Mouse (Mus musculus) stomach, postnatal 0 days (tissue): ENCODE results near the gene D13Ertd608e. TPM values are rescaled to one million over a fixed set of nuclear protein-coding genes. Genes with fewer than 3 reads are reported as not detected.
"Not testable (repeated sequence)": the region's sequence is repeated elsewhere in the genome, so short reads cannot be mapped to it uniquely, and the experiment has no call there.

Experiments
- ATAC-seq: fragments of 200-750 bp; cut with Nextera tagmentation; 2 replicates; pipeline ENCODE4 v1.8.0; 2017; ENCODE audit not compliant: low FRiP score, low TSS enrichment
- DNase-seq: peaks from one replicate; pipeline ENCODE4 v3.0.0-alpha.2; 2016; ENCODE audit warnings: low spot score
- H3K27ac ChIP-seq: fragments of 300-500 bp; sonication (generic); replicated peaks from 2 replicates; pipeline ENCODE4 v1.5.1; 2014; ENCODE audit warnings: mild to moderate bottlenecking, control low read depth
- H3K27me3 ChIP-seq: fragments of 300-500 bp; sonication (generic); 2 replicates; pipeline ENCODE4 v1.6.1; 2014; ENCODE audit warnings: low read length; ENCODE audit not compliant: control insufficient read depth, insufficient read depth
- H3K36me3 ChIP-seq: fragments of 300-500 bp; sonication (generic); 2 replicates; pipeline ENCODE4 v1.6.1; 2014; ENCODE audit warnings: low read length, mixed read lengths; ENCODE audit not compliant: control insufficient read depth, insufficient read depth
- H3K4me1 ChIP-seq: fragments of 300-500 bp; sonication (generic); replicated peaks from 2 replicates; pipeline ENCODE4 v1.6.1; 2014; ENCODE audit warnings: antibody characterized with exemption; ENCODE audit not compliant: control insufficient read depth, insufficient read depth
- H3K4me2 ChIP-seq: fragments of 300-500 bp; sonication (generic); replicated peaks from 2 replicates; pipeline ENCODE4 v1.6.1; 2014; ENCODE audit warnings: low read depth, mild to moderate bottlenecking, control low read depth, moderate library complexity
- H3K4me3 ChIP-seq: fragments of 300-500 bp; sonication (generic); 2 replicates; pipeline ENCODE4 v1.5.1; 2014; ENCODE audit warnings: low read depth, low read length, control low read depth
- H3K9ac ChIP-seq: fragments of 300-500 bp; sonication (generic); 2 replicates; pipeline ENCODE4 v1.6.1; 2014; ENCODE audit warnings: mild to moderate bottlenecking, low read length, control low read depth, mixed read lengths
- H3K9me3 ChIP-seq: fragments of 300-500 bp; sonication (generic); 2 replicates; pipeline ENCODE4 v1.6.1; 2016; ENCODE audit warnings: low read length; ENCODE audit not compliant: control insufficient read depth
- CTCF ChIP-seq: IDR thresholded peaks from 2 replicates; pipeline ENCODE4 v1.5.1; 2016; ENCODE audit warnings: antibody characterized with exemption, low read depth, mild to moderate bottlenecking, moderate library complexity
- EP300 ChIP-seq: optimal IDR thresholded peaks from 2 replicates; pipeline ENCODE3; 2016; ENCODE audit warnings: antibody characterized with exemption
- WGBS: fragments of 180-500 bp; shearing (Covaris S2); extraction: QIAGEN DNeasy Blood & Tissue Kit; methylation state at CpG from one replicate; pipeline ENCODE4 v1.1.7; 2014; 5-methylcytosine and 5-hydroxymethylcytosine counted together
- polyA plus RNA-seq: library from polyadenylated mRNA; unstranded; fragments of >200 nt; fragmentation: Nextera tagmentation; extraction: Ambion mirVana; gene quantifications from 2 replicates; pipeline ENCODE4 v1.2.1, GENCODE M21; 2015

Gene D13Ertd608e
- polyA plus RNA-seq, 1 experiment from 2014 or later: not detected

GRCm38 (mm10) chr13:119797656-119798055, 38.1 kb upstream of the D13Ertd608e start:
- H3K27me3 ChIP-seq: no peaks in the 10 kb centered on the region
- no peaks in the 10 kb centered on the region for H3K36me3 ChIP-seq
- no peaks in the 10 kb centered on the region for H3K4me1 ChIP-seq
- 36% methylated on average over 4 of the region's 4 CpGs for WGBS
- no peak overlapping the region for H3K27ac ChIP-seq
- DNase-seq (no peak), ATAC-seq (no peak)
- H3K4me2 ChIP-seq: no peak overlapping the region
- H3K9ac ChIP-seq: no peak overlapping the region
- H3K4me3 ChIP-seq: no peak overlapping the region
- H3K9me3 ChIP-seq: no peaks in the 10 kb centered on the region
- TF ChIP-seq CTCF (no peak), EP300 (no peak)

DNA sequence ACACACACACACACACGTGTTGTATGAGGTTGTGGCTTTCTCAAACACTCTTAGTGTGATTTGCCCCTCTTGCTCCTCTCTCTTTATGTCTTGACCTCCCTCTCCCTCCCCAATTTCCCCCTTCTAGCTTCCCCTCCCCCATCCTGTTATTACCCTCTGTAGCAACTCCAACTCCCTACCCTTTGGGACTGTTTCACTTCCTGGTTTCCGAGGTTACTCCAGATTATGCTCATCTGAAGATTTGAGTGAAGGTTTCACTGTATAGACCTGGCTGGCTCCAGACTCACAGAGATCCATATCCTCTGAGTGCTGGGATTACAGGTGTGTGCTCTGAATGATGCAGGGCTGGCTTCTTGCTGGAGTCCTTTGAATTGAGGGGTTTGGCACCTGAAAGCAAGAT, 26.9 kb upstream of the D13Ertd608e start:
- Histone ChIP-seq H3K9ac (no peak overlapping the region), H3K27ac (no peak overlapping the region), H3K4me2 (no peak overlapping the region), H3K36me3 (no peaks in the 10 kb centered on the region), H3K27me3 (no peaks in the 10 kb centered on the region), H3K4me1 (no peaks in the 10 kb centered on the region), H3K9me3 (no peaks in the 10 kb centered on the region), H3K4me3 (no peak overlapping the region)
- DNase-seq (no peak), ATAC-seq (no peak)
- 54% methylated on average over 2 of the region's 2 CpGs for WGBS
- no peak for TF ChIP-seq EP300
- no peak for TF ChIP-seq CTCF

- Histone ChIP-seq H3K9me3 (no peaks in the 10 kb centered on the region), H3K4me2 (no peak overlapping the region), H3K27me3 (no peaks in the 10 kb centered on the region), H3K27ac (no peak overlapping the region), H3K36me3 (no peaks in the 10 kb centered on the region), H3K4me1 (no peaks in the 10 kb centered on the region), H3K9ac (no peak overlapping the region), H3K4me3 (no peak overlapping the region)
- ATAC-seq: no peak
- no peak for TF ChIP-seq CTCF
- DNase-seq: no peak
- WGBS: 81% methylated on average over 8 of the region's 9 CpGs
These were observed 25.8 kb upstream of the D13Ertd608e start for GRCm38 (mm10) chr13:119810031-119810430.

- 36% methylated on average over 8 of the region's 8 CpGs for WGBS
- H3K9me3 ChIP-seq: no peaks in the 10 kb centered on the region
- no peak overlapping the region for H3K4me3 ChIP-seq
- no peak overlapping the region for H3K4me2 ChIP-seq
- DNase-seq (no peak), ATAC-seq (no peak)
- no peak overlapping the region for H3K27ac ChIP-seq
- H3K9ac ChIP-seq: no peak overlapping the region
- no peaks in the 10 kb centered on the region for H3K4me1 ChIP-seq
- no peaks in the 10 kb centered on the region for H3K36me3 ChIP-seq
- H3K27me3 ChIP-seq: no peaks in the 10 kb centered on the region
- TF ChIP-seq EP300: no peak
These were observed 19.0 kb upstream of the D13Ertd608e start for GRCm38 (mm10) chr13:119816798-119817197.

GRCm38 (mm10) chr13:119817579-119818206, 18.1 kb upstream of the D13Ertd608e start:
- H3K9ac ChIP-seq: no peak overlapping the region
- no peaks in the 10 kb centered on the region for H3K4me1 ChIP-seq
- no peak overlapping the region for H3K27ac ChIP-seq
- no peak overlapping the region for H3K4me3 ChIP-seq
- 22% methylated on average over 2 of the region's 2 CpGs for WGBS
- no peaks in the 10 kb centered on the region for H3K36me3 ChIP-seq
- H3K4me2 ChIP-seq: no peak overlapping the region
- DNase-seq (no peak), ATAC-seq (no peak)
- no peaks in the 10 kb centered on the region for H3K9me3 ChIP-seq
- no peaks in the 10 kb centered on the region for H3K27me3 ChIP-seq
- TF ChIP-seq EP300 (no peak), CTCF (no peak)

GRCm38 (mm10) chr13:119830116-119830515, 5.7 kb upstream of the D13Ertd608e start, which contains the start of gene AF067063:
Gene AF067063 (minus strand): TSS chr13:119830216.
- not testable (repeated sequence) for ATAC-seq, H3K4me3 ChIP-seq, H3K4me2 ChIP-seq, H3K36me3 ChIP-seq, H3K27ac ChIP-seq, H3K9me3 ChIP-seq, H3K27me3 ChIP-seq, H3K4me1 ChIP-seq, H3K9ac ChIP-seq, DNase-seq
